Mouse (Mus musculus) thymus, adult 18-20 months (tissue): ENCODE data around the gene Zfp750.
A peak's percentile ranks its signal among the peaks of the same experiment; 100 is the strongest.

Experiments used
- DNase-seq, 2 experiments: peaks; one replicate each; pipeline ENCODE4 v3.0.0; 2022; ENCODE audit warnings: mixed read lengths in 2 of 2

Gene Zfp750

DNA sequence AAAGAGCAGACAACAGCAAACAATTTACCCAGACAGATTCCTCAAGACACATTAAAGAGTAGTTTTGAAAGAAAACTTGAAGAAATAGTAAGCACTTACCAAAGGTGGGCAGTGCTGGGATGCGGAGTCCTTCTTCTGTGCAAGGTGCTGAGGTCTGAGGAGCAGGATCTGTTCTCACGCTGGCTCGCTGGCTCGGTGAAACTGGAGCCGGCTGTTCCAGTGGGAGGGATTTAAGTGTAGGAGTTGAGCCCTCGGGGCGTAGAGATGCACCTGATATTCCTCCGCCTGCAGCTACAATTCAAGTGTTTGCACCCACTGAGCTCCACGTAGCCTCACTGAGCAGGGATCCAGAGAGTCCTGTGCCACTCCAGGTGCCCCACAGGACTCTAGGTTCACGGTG, at the start of gene Zfp750:
Gene Zfp750, minus strand, starts transcription at position 203 of the 400 bp plus-strand sequence.
- DNase-seq: no peak

DNA sequence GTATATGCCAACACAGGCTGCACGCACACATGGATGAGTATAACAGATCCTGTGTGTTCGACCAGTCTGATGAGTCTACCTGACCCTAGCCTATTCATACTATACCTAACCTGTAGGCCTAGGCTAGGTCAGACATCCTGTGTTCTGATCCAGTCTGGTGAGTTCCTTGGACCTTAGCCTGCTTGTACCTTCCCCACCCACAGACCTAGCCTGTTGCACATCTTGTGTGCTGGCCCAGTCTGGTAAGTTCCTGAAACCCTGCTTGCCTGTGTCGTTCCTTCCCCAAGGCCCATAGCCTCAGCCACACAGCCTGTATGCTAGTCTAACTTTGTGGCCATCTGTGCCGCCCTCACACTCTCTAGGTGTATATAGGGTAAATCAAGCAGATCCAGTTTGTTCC, 45.1 kb upstream of the Zfp750 start:
- DNase-seq: no peak

DNA sequence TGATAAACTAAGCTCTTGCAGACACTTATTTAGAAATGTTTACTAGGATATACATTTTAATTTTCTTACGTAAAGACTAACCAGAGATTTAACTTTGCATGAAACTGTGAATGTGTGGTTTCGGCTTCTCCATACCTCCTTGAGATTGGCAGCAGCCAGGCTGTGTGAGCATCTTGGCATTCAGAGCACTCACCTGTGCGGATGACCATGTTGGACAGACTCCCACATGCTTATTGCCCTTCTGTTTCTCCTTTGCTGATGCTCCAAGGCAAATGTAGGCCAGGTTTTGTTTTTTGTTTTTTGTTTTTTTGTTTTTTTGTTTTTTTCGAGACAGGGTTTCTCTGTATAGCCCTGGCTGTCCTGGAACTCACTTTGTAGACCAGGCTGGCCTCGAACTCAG, 44.2 kb upstream of the Zfp750 start:
- no peak for DNase-seq

- DNase-seq: peak; percentile 16 to 53
These were observed 41.1 kb upstream of the Zfp750 start for GRCm38 (mm10) chr11:121560294-121560663.

DNA sequence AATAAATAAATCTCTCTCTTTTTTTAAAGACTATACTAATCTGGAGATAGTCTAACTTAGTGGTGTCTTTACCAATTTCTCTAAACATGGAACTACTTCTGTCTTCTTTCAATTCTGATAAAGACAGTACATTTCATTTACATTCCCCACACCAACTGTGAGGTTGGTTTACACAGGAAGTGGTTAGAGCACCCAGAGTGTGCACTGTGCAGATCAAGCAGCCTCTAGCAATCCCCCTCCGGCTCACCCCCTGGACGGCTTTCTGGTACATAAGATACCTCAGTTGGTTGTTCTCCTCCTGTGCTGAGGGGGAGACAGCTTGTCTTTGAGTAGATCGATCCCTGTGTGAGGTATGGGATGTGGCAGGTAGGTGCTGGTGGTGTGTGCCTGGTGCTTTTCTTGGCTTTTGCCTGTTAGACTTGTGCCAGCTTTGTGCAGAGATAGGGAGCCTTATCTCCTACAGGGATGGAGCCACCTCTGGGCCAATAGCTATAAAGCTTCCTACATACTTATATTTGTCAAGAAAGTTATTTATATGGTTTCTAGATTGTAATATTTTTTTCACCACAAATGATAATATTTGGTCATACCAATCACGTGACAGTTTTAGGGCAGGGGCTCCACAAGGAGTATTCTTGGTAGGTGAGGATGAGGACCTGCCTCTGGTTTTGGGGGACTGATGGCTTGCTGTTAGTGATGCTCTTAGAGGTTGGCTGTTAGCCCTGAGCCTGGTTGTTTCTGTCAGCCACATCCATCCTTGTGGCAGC, 40.6 kb upstream of the Zfp750 start:
- DNase-seq: peak; percentile 67 to 78

- no peak for DNase-seq
These were observed 39.4 kb upstream of the Zfp750 start for GRCm38 (mm10) chr11:121558522-121558921.

GRCm38 (mm10) chr11:121557946-121558345, 38.8 kb upstream of the Zfp750 start:
- DNase-seq: no peak

DNA sequence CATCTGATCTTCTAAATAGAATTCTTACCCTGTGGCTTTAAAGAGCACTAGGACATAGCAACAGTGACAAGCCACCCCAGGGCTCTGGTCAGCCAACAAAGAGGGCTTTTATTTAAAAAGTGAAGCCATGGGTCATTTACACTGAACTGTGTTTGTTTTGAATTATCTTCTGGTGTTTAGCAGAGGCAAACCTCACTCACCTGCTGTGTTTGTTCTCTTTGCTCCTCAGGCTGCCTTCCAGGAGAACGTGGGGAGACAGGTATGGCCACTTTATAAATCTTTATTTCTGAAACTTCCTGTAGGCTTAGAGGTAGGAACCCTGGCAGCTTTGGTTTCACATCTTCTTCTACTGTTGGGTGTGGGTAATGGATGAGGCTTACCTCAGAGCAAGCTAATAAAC, 37.6 kb upstream of the Zfp750 start:
- no peak for DNase-seq

DNA sequence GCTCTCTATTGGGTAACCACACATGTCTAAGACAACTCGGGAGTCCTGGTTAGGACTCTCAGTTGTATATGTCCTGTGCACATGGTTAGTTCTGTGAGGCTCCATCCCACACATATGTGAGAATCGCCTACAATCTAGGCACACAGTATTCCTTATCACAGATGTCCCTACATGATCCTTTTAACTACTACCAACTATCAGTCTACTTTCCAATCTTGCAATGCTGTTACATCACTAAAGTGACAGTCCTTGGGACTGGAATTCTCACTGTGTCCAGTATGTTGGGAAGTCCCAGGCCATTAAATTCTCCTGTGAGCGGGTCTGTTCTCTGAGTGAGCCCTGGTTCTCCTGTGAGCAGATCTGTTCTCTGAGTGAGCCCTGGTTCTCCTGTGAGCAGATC, 34.3 kb upstream of the Zfp750 start:
- DNase-seq: no peak

- DNase-seq: no peak
These were observed 33.8 kb upstream of the Zfp750 start for GRCm38 (mm10) chr11:121552846-121553457.

GRCm38 (mm10) chr11:121552167-121552566, 33.0 kb upstream of the Zfp750 start:
- no peak for DNase-seq

- no peak for DNase-seq
These were observed 32.2 kb upstream of the Zfp750 start for GRCm38 (mm10) chr11:121551206-121551799.

- DNase-seq: no peak
These were observed 30.9 kb upstream of the Zfp750 start for GRCm38 (mm10) chr11:121549843-121550647.

DNA sequence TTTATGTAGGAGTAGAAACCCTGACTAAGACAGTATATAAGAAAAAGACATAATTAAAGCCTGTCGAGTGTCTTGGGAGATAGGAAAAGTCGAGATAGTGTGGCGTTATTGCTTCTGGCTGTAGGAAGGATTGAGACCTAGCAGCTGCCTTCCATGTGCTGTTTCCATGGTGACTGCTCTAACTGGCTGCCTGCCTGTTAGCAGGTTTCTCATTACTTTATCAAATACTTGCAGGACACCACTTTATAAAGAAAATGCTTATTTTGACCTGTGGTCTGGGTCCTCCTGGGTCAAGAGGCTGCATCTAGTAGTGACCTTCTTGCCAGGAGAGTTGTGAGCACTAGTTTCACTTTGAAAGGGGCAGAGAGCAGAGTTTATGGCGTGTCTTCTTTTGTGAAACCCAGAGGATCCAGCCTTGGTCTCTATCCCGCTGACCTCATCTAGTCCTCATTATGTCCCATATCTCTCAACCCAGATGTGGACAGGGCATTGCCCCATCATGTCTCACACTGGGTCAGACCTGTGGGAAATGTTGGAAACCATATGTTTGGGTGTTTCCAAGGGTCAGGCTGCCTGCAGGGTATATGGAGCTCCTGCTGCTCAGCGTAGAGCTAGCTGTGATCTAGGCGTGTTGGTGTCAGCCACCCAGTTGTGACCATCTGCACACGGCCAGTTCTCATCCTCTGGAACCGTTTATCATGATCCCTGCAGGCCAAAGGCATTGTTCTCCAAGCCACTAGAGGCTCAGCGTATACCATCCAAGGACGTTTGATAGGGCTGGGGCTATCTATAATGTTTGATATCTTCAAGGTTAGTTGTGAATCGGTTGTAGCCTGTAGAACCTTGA, 30.1 kb upstream of the Zfp750 start:
- DNase-seq: no peak

- DNase-seq: no peak
These were observed 28.8 kb upstream of the Zfp750 start for GRCm38 (mm10) chr11:121547925-121548324.

GRCm38 (mm10) chr11:121547234-121547633, 28.1 kb upstream of the Zfp750 start:
- DNase-seq: no peak

DNA sequence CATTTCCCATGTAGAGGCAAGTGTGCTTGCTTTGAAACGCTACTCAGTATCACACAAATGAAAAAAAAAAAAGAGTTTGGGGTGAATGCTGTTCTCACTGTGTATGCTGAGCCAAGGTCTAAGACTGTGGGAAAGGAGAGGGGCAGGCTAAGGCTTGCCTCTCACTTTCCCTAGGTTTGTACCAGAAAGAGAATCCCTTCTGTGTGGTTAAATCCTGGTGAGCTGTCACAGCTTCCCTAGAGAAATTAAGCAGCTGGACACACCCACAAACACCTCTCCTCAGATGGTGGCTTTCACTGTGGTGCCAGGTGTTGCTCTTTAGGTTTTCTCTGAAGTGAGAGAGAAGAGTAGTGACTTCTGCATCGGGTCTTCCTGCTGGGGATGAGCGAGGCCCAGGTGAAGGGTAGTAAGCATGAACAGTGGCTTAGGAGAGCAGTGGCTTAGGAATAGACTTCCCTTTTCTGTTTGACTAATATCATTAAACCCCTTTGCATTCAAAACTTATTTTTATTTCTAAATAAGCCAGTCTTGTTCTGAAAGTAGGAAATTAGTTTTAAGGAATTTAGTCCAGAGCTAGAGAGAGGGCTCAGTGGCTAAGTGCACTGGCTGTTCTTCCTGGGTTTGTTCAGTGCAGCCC, 26.4 kb upstream of the Zfp750 start:
- no peak for DNase-seq

- no peak for DNase-seq
These were observed 25.7 kb upstream of the Zfp750 start for GRCm38 (mm10) chr11:121544755-121545397.

DNA sequence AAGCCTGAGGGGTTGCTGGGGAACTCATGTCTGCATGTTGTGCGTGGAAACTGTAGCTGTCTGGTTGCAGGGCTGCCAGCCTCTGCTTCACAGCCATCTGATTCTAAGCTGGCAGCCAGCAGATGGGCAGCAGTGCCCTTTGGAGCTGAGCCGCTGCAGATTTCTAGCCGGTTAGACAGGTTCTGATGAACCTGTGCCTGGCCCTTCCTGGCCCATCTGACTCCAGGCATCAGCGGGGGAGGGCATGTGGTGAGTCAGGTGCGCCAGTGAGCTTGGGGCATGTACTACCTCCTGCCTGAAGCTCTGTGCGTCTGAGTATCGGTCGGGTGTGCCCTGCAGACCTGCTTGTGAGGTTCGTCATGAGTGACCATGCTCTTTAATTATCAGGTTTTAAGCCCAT, 24.8 kb upstream of the Zfp750 start:
- DNase-seq: no peak

- DNase-seq: no peak
These were observed 24.2 kb upstream of the Zfp750 start for GRCm38 (mm10) chr11:121543287-121543856.

DNA sequence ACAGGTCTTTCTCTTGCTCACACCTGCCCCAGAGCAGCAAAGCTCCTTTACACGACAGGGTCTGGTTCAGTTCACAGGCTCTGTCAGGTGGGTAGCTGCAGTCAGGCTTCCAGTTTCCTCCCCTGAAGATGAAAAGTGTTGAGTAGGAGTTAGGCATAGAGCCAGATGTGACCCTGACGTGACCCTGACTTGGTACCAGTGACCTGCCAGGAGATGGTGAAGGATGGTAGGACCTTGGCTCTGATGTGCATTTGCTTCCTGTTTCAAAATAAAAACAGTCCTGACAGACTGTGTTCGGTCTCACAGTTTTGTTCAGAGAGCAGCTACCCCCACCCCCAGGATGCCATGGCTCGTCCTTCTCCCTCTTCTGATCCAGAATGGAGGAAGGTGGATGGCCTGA, 23.3 kb upstream of the Zfp750 start:
- no peak for DNase-seq
